Mouse (Mus musculus) liver, embryonic 11.5 days (tissue): Measurements from ENCODE around the gene Mtus2. TPM values are rescaled to one million over a fixed set of nuclear protein-coding genes. Genes with fewer than 3 reads are reported as not detected.

ENCODE experiments used
- ATAC-seq: fragments of 200-750 bp; cut with Nextera tagmentation; replicated peaks from 2 replicates; pipeline ENCODE4 v1.8.0; 2017; ENCODE audit warnings: moderate number of reproducible peaks, mild to moderate bottlenecking, moderate TSS enrichment, moderate library complexity; ENCODE audit not compliant: low FRiP score
- DNase-seq: peaks from one replicate; pipeline ENCODE4 v3.0.0-alpha.2; 2017; ENCODE audit warnings: low spot score
- H3K27ac ChIP-seq: fragments of 300-500 bp; sonication (generic); 2 replicates; pipeline ENCODE4 v1.5.1; 2014; ENCODE audit warnings: mild to moderate bottlenecking, low read depth, low read length, control low read depth
- H3K27me3 ChIP-seq: fragments of 300-500 bp; sonication (generic); replicated peaks from 2 replicates; pipeline ENCODE4 v1.6.1; 2014; ENCODE audit warnings: low read length, mixed read lengths; ENCODE audit not compliant: control insufficient read depth, insufficient read depth
- H3K36me3 ChIP-seq: fragments of 300-500 bp; sonication (generic); 2 replicates; pipeline ENCODE4 v1.6.1; 2014; ENCODE audit warnings: mild to moderate bottlenecking, low read length, moderate library complexity, mixed read lengths; ENCODE audit not compliant: control insufficient read depth, insufficient read depth
- H3K4me1 ChIP-seq: fragments of 300-500 bp; sonication (generic); replicated peaks from 2 replicates; pipeline ENCODE4 v1.6.1; 2014; ENCODE audit warnings: low read length, mixed read lengths; ENCODE audit not compliant: control insufficient read depth, insufficient read depth
- H3K4me2 ChIP-seq: fragments of 300-500 bp; sonication (generic); 2 replicates; pipeline ENCODE4 v1.6.1; 2014; ENCODE audit warnings: mild to moderate bottlenecking, control low read depth, moderate library complexity
- H3K4me3 ChIP-seq: fragments of 300-500 bp; sonication (generic); 2 replicates; pipeline ENCODE4 v1.5.1; 2014; ENCODE audit warnings: low read depth, low read length, control low read depth
- H3K9ac ChIP-seq: fragments of 300-500 bp; sonication (generic); 2 replicates; pipeline ENCODE4 v1.6.1; 2014; ENCODE audit warnings: low read depth, low read length, control low read depth
- H3K9me3 ChIP-seq: fragments of 300-500 bp; sonication (generic); 2 replicates; pipeline ENCODE4 v1.6.1; 2016; ENCODE audit warnings: low read length, inconsistent platforms, mixed read lengths; ENCODE audit not compliant: control insufficient read depth
- WGBS: fragments of 180-500 bp; shearing (Covaris S2); extraction: QIAGEN DNeasy Blood & Tissue Kit; methylation state at CpG from one replicate; pipeline ENCODE4 v1.1.7; 2014; 5-methylcytosine and 5-hydroxymethylcytosine counted together
- polyA plus RNA-seq: library from polyadenylated mRNA; unstranded; fragments of >200 nt; fragmentation: Nextera tagmentation; extraction: Ambion mirVana; gene quantifications from 2 replicates; pipeline ENCODE4 v1.2.1, GENCODE M21; 2014

Mtus2 gene
- polyA plus RNA-seq, 1 experiment from 2014 or later = 3.9 TPM

- H3K27me3 ChIP-seq = no peaks in the 10 kb centered on the region
- no peak overlapping the region for H3K4me2 ChIP-seq
- peaks cover 6% of the 10 kb centered on the region; the same call in 1 of the 2 replicates for H3K36me3 ChIP-seq
- ATAC-seq (no peak), DNase-seq (no peak)
- WGBS = 72% methylated on average over 8 of the region's 8 CpGs
- H3K9ac ChIP-seq = no peak overlapping the region
- no peak overlapping the region for H3K4me3 ChIP-seq
- no peaks in the 10 kb centered on the region; the same call in 1 of the 2 replicates for H3K4me1 ChIP-seq
- H3K9me3 ChIP-seq = no peaks in the 10 kb centered on the region
- H3K27ac ChIP-seq = no peak overlapping the region
Observed at GRCm38 (mm10) chr5:148354536-148354935, 397.4 kb downstream of the Mtus2 start.

DNA sequence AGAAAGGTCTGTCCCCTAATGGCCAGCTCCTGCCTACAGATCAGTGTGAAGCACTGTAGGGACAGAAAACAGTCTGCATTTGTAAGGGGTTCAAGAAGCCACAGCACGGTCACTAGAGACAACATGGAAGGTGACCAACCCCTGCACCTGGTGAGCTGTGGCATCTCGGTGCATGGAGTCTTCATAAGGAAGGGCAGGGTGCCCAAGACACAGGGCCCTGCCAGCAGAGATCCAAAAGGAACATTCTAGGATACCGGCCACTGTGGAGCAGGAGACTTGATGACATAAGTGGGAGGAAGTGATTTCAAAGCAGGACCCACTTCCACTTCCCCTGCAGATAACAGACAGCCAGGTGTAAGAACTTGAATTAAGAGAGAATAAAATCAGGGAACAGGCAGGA is 398.7 kb downstream of the Mtus2 start:
- DNase-seq (no peak), ATAC-seq (no peak)
- Histone ChIP-seq H3K9me3 (no peaks in the 10 kb centered on the region), H3K4me1 (peaks cover 2% of the 10 kb centered on the region), H3K27ac (no peak overlapping the region), H3K36me3 (peaks cover 4% of the 10 kb centered on the region; the same call in 1 of the 2 replicates), H3K9ac (no peak overlapping the region), H3K4me2 (no peak overlapping the region), H3K27me3 (no peaks in the 10 kb centered on the region), H3K4me3 (no peak overlapping the region)
- 93% methylated on average over 3 of the region's 3 CpGs for WGBS

GRCm38 (mm10) chr5:148357168-148357567 is 400.0 kb downstream of the Mtus2 start:
- ATAC-seq (no peak), DNase-seq (no peak)
- Histone ChIP-seq H3K36me3 (peaks cover under 1% of the 10 kb centered on the region; the same call in 1 of the 2 replicates), H3K9ac (no peak overlapping the region), H3K4me2 (no peak overlapping the region), H3K9me3 (no peaks in the 10 kb centered on the region), H3K4me1 (peaks cover 14% of the 10 kb centered on the region), H3K4me3 (no peak overlapping the region), H3K27ac (no peak overlapping the region), H3K27me3 (no peaks in the 10 kb centered on the region)
- 87% methylated on average over 6 of the region's 6 CpGs for WGBS

GRCm38 (mm10) chr5:148359131-148359530 is 402.0 kb downstream of the Mtus2 start:
- Histone ChIP-seq H3K36me3 (peaks cover 4% of the 10 kb centered on the region; the same call in 1 of the 2 replicates), H3K9ac (no peak overlapping the region), H3K9me3 (no peaks in the 10 kb centered on the region), H3K27ac (no peak overlapping the region), H3K4me1 (peaks cover 17% of the 10 kb centered on the region), H3K27me3 (no peaks in the 10 kb centered on the region), H3K4me3 (no peak overlapping the region), H3K4me2 (no peak overlapping the region)
- no peak for DNase-seq
- ATAC-seq = no peak
- WGBS = 85% methylated on average over 11 of the region's 11 CpGs

- peak; percentile 72 for ATAC-seq
- H3K4me1 ChIP-seq = peaks cover 17% of the 10 kb centered on the region
- H3K4me3 ChIP-seq = no peak overlapping the region
- WGBS = 52% methylated on average over 16 of the region's 16 CpGs
- H3K9me3 ChIP-seq = no peaks in the 10 kb centered on the region
- H3K36me3 ChIP-seq = peaks cover 4% of the 10 kb centered on the region; the same call in 1 of the 2 replicates
- no peak for DNase-seq
- H3K27me3 ChIP-seq = no peaks in the 10 kb centered on the region
- peak overlapping the region; percentile 38 for H3K27ac ChIP-seq
- H3K9ac ChIP-seq = no peak overlapping the region
- peak overlapping the region; percentile 12; the same call in 1 of the 2 replicates for H3K4me2 ChIP-seq
Observed at GRCm38 (mm10) chr5:148360922-148361758, 404.0 kb downstream of the Mtus2 start.

GRCm38 (mm10) chr5:148361759-148362010 is 404.6 kb downstream of the Mtus2 start:
- Histone ChIP-seq H3K4me2 (peak overlapping the region; percentile 9; the same call in 1 of the 2 replicates), H3K4me1 (peaks cover 17% of the 10 kb centered on the region), H3K9me3 (no peaks in the 10 kb centered on the region), H3K27ac (peak overlapping the region; percentile 11; the same call in 1 of the 2 replicates), H3K4me3 (no peak overlapping the region), H3K36me3 (peaks cover 4% of the 10 kb centered on the region; the same call in 1 of the 2 replicates), H3K9ac (no peak overlapping the region), H3K27me3 (no peaks in the 10 kb centered on the region)
- no peak for ATAC-seq
- whole genome bisulfite sequencing = 47% methylated on average over 3 of the region's 3 CpGs
- no peak for DNase-seq

GRCm38 (mm10) chr5:148362296-148362695 is 405.2 kb downstream of the Mtus2 start:
- peaks cover 4% of the 10 kb centered on the region; the same call in 1 of the 2 replicates for H3K36me3 ChIP-seq
- no peak overlapping the region for H3K27ac ChIP-seq
- peaks cover 17% of the 10 kb centered on the region for H3K4me1 ChIP-seq
- 97% methylated on average over 7 of the region's 7 CpGs for WGBS
- no peak overlapping the region for H3K4me3 ChIP-seq
- no peaks in the 10 kb centered on the region for H3K27me3 ChIP-seq
- no peak overlapping the region for H3K4me2 ChIP-seq
- H3K9ac ChIP-seq = no peak overlapping the region
- ATAC-seq = no peak
- DNase-seq = no peak
- H3K9me3 ChIP-seq = no peaks in the 10 kb centered on the region

GRCm38 (mm10) chr5:148363441-148364113 is 406.5 kb downstream of the Mtus2 start:
- Histone ChIP-seq H3K27ac (no peak overlapping the region), H3K4me3 (no peak overlapping the region), H3K4me1 (peaks cover 17% of the 10 kb centered on the region), H3K36me3 (peaks cover 4% of the 10 kb centered on the region; the same call in 1 of the 2 replicates), H3K9me3 (no peaks in the 10 kb centered on the region), H3K9ac (no peak overlapping the region), H3K4me2 (no peak overlapping the region), H3K27me3 (no peaks in the 10 kb centered on the region)
- DNase-seq (no peak), ATAC-seq (no peak)
- WGBS = 85% methylated on average over 22 of the region's 22 CpGs
